In genomic region chr8:106169017-106169933, GRCm38 (mm10) we compare ENCODE assay signal across 8 mouse cellular contexts. TPM values are rescaled to one million over a fixed set of nuclear protein-coding genes. Genes with fewer than 3 reads are reported as not detected.
DNase-seq lines count a peak whose midpoint lies in the region; ATAC-seq and TF ChIP-seq lines count a peak whose summit lies in the region.

No protein-coding gene starts in this region.

- peak overlapping the region; percentile 57 for H3K27ac ChIP-seq in CH12.LX (ENCODE audit: insufficient read depth, low read depth)
- peak overlapping the region; percentile 98 for H3K27ac ChIP-seq in embryonic facial prominence, embryonic 10.5 days (replicated peaks)
- peak overlapping the region; percentile 90 for H3K27ac ChIP-seq in heart, embryonic 13.5 days (replicated peaks)

- TF ChIP-seq POLR2A in CH12.LX (IDR thresholded peaks at IDR 0.05; ENCODE audit: low read depth, low read length) = no peak

- H3K27me3 ChIP-seq in CH12.LX (replicated peaks) = no peaks in the 10 kb centered on the region
- H3K27me3 ChIP-seq in embryonic facial prominence, embryonic 10.5 days (replicated peaks; ENCODE audit: low read depth, poor library complexity, severe bottlenecking) = no peaks in the 10 kb centered on the region
- no peaks in the 10 kb centered on the region for H3K27me3 ChIP-seq in heart, embryonic 13.5 days (replicated peaks)

- DNase-seq in CH12.LX (ENCODE audit: extremely low read depth) (peak; percentile 45), NIH3T3 (ENCODE audit: low read depth) (peak; percentile 57)
- peak; percentile 67 for DNase-seq in embryonic facial prominence, embryonic 10.5 days (ENCODE audit: low spot score)
- DNase-seq in left cerebral cortex, postnatal 14 days (ENCODE audit: low spot score in 2 of 2) = peak; percentile 47 to 72
- peak; percentile 39 to 45 for DNase-seq in lung, postnatal 4 days
- DNase-seq in retina, postnatal 7 days (ENCODE audit: low read depth, low spot score) = peak; percentile 57
- DNase-seq in B cell, adult 2 months = no peak

- in situ Hi-C loops in CH12.LX (cut with MboI; ENCODE audit: low pct_ligation_motif_present, low pct_unique_long_range_greater_than_20kb, low sequenced_read_pairs) = loop anchor here (5.0 kb wide), 1 partner anchor 43 kb away; the partner anchor contains the start of genes Prmt7 and Slc7a6os

- H3K9ac ChIP-seq in CH12.LX (ENCODE audit: insufficient read depth, low read depth) = peak overlapping the region; percentile 82
- H3K9ac ChIP-seq in heart, embryonic 13.5 days = peak overlapping the region; percentile 91

- H3K79me2 ChIP-seq in CH12.LX (replicated peaks; ENCODE audit: control insufficient read depth, extremely low read depth, insufficient read depth, poor library complexity, severe bottlenecking) = peaks cover 38% of the 10 kb centered on the region

- intact Hi-C loops in left cerebral cortex, postnatal 14 days (cut with DNase I) = loop anchor here (5.0 to 10.0 kb wide), 2 partner anchors 33 to 236 kb away; no protein-coding TSS in a partner anchor

- no peak for TF ChIP-seq EP300 in CH12.LX (IDR thresholded peaks at IDR 0.05; ENCODE audit: low read length)

- WGBS in embryonic facial prominence, embryonic 10.5 days = 3% methylated on average over 54 of the region's 54 CpGs
- WGBS in heart, embryonic 13.5 days = 1% methylated on average over 53 of the region's 54 CpGs

- peak overlapping the region; percentile 99 for H3K4me2 ChIP-seq in CH12.LX (ENCODE audit: insufficient read depth, low read depth, poor library complexity, severe bottlenecking)
- H3K4me2 ChIP-seq in heart, embryonic 13.5 days = peak overlapping the region; percentile 95

- H3K4me1 ChIP-seq in CH12.LX (ENCODE audit: control insufficient read depth in 1 of 2, insufficient read depth in 2 of 2) = peaks cover 0 to 19% of the 10 kb centered on the region in 2 experiments; a peak in 1 of 4 replicates
- peaks cover 16% of the 10 kb centered on the region for H3K4me1 ChIP-seq in embryonic facial prominence, embryonic 10.5 days
- H3K4me1 ChIP-seq in heart, embryonic 13.5 days = peaks cover 26% of the 10 kb centered on the region

- no peaks in the 10 kb centered on the region for H3K9me3 ChIP-seq in CH12.LX (replicated peaks; ENCODE audit: low read length)
- no peaks in the 10 kb centered on the region for H3K9me3 ChIP-seq in embryonic facial prominence, embryonic 10.5 days
- H3K9me3 ChIP-seq in heart, embryonic 13.5 days = no peaks in the 10 kb centered on the region

- no peak for TF ChIP-seq CTCF in CH12.LX (conservative IDR thresholded peaks at IDR 0.05 in 1 of 2, IDR thresholded peaks at IDR 0.05 in 1 of 2; ENCODE audit: low read depth in 2 of 2, low read length in 2 of 2)

- H3K36me3 ChIP-seq in CH12.LX (replicated peaks in 1 of 2; ENCODE audit: control insufficient read depth in 1 of 2, insufficient read depth in 1 of 2, low read length in 1 of 2) = peaks cover 0 to 22% of the 10 kb centered on the region in 2 experiments
- peaks cover 13% of the 10 kb centered on the region for H3K36me3 ChIP-seq in embryonic facial prominence, embryonic 10.5 days (replicated peaks)
- H3K36me3 ChIP-seq in heart, embryonic 13.5 days = peaks cover 4% of the 10 kb centered on the region

- peak overlapping the region; percentile 88 to 93 (median 91) for H3K4me3 ChIP-seq in CH12.LX (replicated peaks in 1 of 3; ENCODE audit: low read depth in 2 of 3, low read length in 2 of 3, poor library complexity in 1 of 3)
- peak overlapping the region; percentile 97 for H3K4me3 ChIP-seq in embryonic facial prominence, embryonic 10.5 days
- peak overlapping the region; percentile 83 for H3K4me3 ChIP-seq in heart, embryonic 13.5 days

- dilution Hi-C loops in CH12.LX (cut with MboI; ENCODE audit: extremely low pct_ligation_motif_present, extremely low pct_unique_long_range_greater_than_20kb, low sequenced_read_pairs) = no loop called here

- ATAC-seq in heart, embryonic 13.5 days (ENCODE audit: extremely low read depth, insufficient number of reproducible peaks, low FRiP score, low TSS enrichment) = no peak

- TF ChIP-seq RAD21 in CH12.LX (IDR thresholded peaks at IDR 0.05; ENCODE audit: low read depth, low read length) = no peak

TF ChIP-seq in CH12.LX, 34 proteins besides CTCF, POLR2A, EP300 and RAD21 (continues in another document):
- TF ChIP-seq TCF12 (IDR thresholded peaks at IDR 0.05; ENCODE audit: low read depth, low read length) (no peak), MAFK (IDR thresholded peaks at IDR 0.05; ENCODE audit: insufficient replicate concordance, low read length) (no peak), E2F4 (IDR thresholded peaks at IDR 0.05; ENCODE audit: insufficient replicate concordance, low read depth, low read length) (no peak), ZC3H11A (IDR thresholded peaks at IDR 0.05; ENCODE audit: low read depth, low read length) (no peak), ZMIZ1 (IDR thresholded peaks at IDR 0.05; ENCODE audit: low read depth, low read length) (no peak), MAZ (IDR thresholded peaks at IDR 0.05; ENCODE audit: low read depth, low read length) (no peak), CHD2 (IDR thresholded peaks at IDR 0.05; ENCODE audit: low read length) (no peak), TBP (conservative IDR thresholded peaks at IDR 0.05; ENCODE audit: low read depth, low read length) (0 out of 2 replicates have a peak, but pooled peaks have one; percentile 25), JUND (conservative IDR thresholded peaks at IDR 0.05; ENCODE audit: low read depth, low read length) (no peak), SIN3A (IDR thresholded peaks at IDR 0.05; ENCODE audit: low read length) (peak; percentile 11; the same call in 1 of the 2 replicates), IRF4 (IDR thresholded peaks at IDR 0.05; ENCODE audit: low read depth, low read length) (no peak), PAX5 (IDR thresholded peaks at IDR 0.05; ENCODE audit: low read length) (no peak), SMC3 (IDR thresholded peaks at IDR 0.05; ENCODE audit: low read depth, low read length) (no peak), POLR2AphosphoS2 (IDR thresholded peaks at IDR 0.05; ENCODE audit: low read depth, low read length) (no peak), HCFC1 (IDR thresholded peaks at IDR 0.05; ENCODE audit: low read depth, low read length) (no peak), CHD1 (IDR thresholded peaks at IDR 0.05; ENCODE audit: low read depth, low read length) (peak; percentile 72; the same call in 1 of the 2 replicates), USF2 (conservative IDR thresholded peaks at IDR 0.05; ENCODE audit: low read depth, low read length) (no peak), NELFE (IDR thresholded peaks at IDR 0.05; ENCODE audit: low read depth, low read length) (no peak), MEF2A (IDR thresholded peaks at IDR 0.05; ENCODE audit: borderline replicate concordance, low read depth, low read length) (no peak), KAT2A (IDR thresholded peaks at IDR 0.05; ENCODE audit: insufficient replicate concordance, low read length) (no peak), RCOR1 (conservative IDR thresholded peaks at IDR 0.05; ENCODE audit: low read depth, low read length) (no peak), MXI1 (IDR thresholded peaks at IDR 0.05; ENCODE audit: low read depth, low read length) (peak; percentile 63; the same call in 1 of the 2 replicates), BHLHE40 (IDR thresholded peaks at IDR 0.05; ENCODE audit: low read depth, low read length) (no peak), ELF1 (IDR thresholded peaks at IDR 0.05; ENCODE audit: low read depth, low read length) (no peak), JUN (IDR thresholded peaks at IDR 0.05; ENCODE audit: insufficient read depth, low read depth, low read length) (no peak)

RNA-seq across cellular contexts. Expression of gene Slc7a6, which starts 0.6 kb away (rescaled TPM):
- total RNA-seq in CH12.LX (2012; rRNA removed) (24.2 and 27.8 TPM in 2 replicates), CH12.LX (2014; rRNA removed) (29.5 and 32.6 TPM in 2 replicates)
- 61.8 and 67.1 TPM in 2 replicates for polyA plus RNA-seq in CH12.LX (2012; ENCODE audit: insufficient read length, low read depth)
- 71.6 and 84.5 TPM in 2 replicates for polyA plus RNA-seq in embryonic facial prominence, embryonic 10.5 days (2016; fragmentation: Nextera tagmentation; extraction: Ambion mirVana)
- polyA plus RNA-seq in heart, embryonic 13.5 days (2015; fragmentation: Nextera tagmentation; extraction: Ambion mirVana) = 31.9 and 37.6 TPM in 2 replicates
- 10 to 100 TPM; 26.8 to 29.9 TPM for total RNA-seq in left cerebral cortex, postnatal 14 days (2021)

RNA-seq across cellular contexts. Expression of gene Pla2g15, which starts 19.1 kb away (rescaled TPM):
- total RNA-seq in CH12.LX (2012; rRNA removed) = 6.3 and 7.0 TPM in 2 replicates
- 6.3 and 6.9 TPM in 2 replicates for total RNA-seq in CH12.LX (2014; rRNA removed)
- 7.0 and 8.0 TPM in 2 replicates for polyA plus RNA-seq in CH12.LX (2012; ENCODE audit: insufficient read length, low read depth)
- 12.8 and 13.8 TPM in 2 replicates for polyA plus RNA-seq in embryonic facial prominence, embryonic 10.5 days (2016; fragmentation: Nextera tagmentation; extraction: Ambion mirVana)
- polyA plus RNA-seq in heart, embryonic 13.5 days (2015; fragmentation: Nextera tagmentation; extraction: Ambion mirVana) = 8.4 and 9.5 TPM in 2 replicates
- 10 to 100 TPM; 23.0 to 25.3 TPM for total RNA-seq in left cerebral cortex, postnatal 14 days (2021)

RNA-seq across cellular contexts. Expression of gene Esrp2, which starts 32.5 kb away (rescaled TPM):
- 0.21 and 0.30 TPM in 2 replicates for total RNA-seq in CH12.LX (2012; rRNA removed)
- not detected in 2 replicates for total RNA-seq in CH12.LX (2014; rRNA removed)
- 0.24 and 0.37 TPM in 2 replicates for polyA plus RNA-seq in CH12.LX (2012; ENCODE audit: insufficient read length, low read depth)
- polyA plus RNA-seq in embryonic facial prominence, embryonic 10.5 days (2016; fragmentation: Nextera tagmentation; extraction: Ambion mirVana) = 7.5 and 10.5 TPM in 2 replicates
- polyA plus RNA-seq in heart, embryonic 13.5 days (2015; fragmentation: Nextera tagmentation; extraction: Ambion mirVana) = 1.7 and 2.4 TPM in 2 replicates
- total RNA-seq in left cerebral cortex, postnatal 14 days (2021) = under 1 TPM in 1 of 2 experiments, not detected in 1; 0.79 TPM

RNA-seq across cellular contexts. Expression of gene Slc7a6os, which starts 41.5 kb away (rescaled TPM):
- total RNA-seq in CH12.LX (2012; rRNA removed) (38.7 and 44.1 TPM in 2 replicates), CH12.LX (2014; rRNA removed) (65.1 and 79.5 TPM in 2 replicates)
- polyA plus RNA-seq in CH12.LX (2012; ENCODE audit: insufficient read length, low read depth) = 60.0 and 62.5 TPM in 2 replicates
- polyA plus RNA-seq in embryonic facial prominence, embryonic 10.5 days (2016; fragmentation: Nextera tagmentation; extraction: Ambion mirVana) = 37.5 and 39.7 TPM in 2 replicates
- 20.2 and 22.7 TPM in 2 replicates for polyA plus RNA-seq in heart, embryonic 13.5 days (2015; fragmentation: Nextera tagmentation; extraction: Ambion mirVana)
- total RNA-seq in left cerebral cortex, postnatal 14 days (2021) = 10 to 100 TPM; 26.8 to 28.3 TPM

RNA-seq across cellular contexts. Expression of gene Prmt7, which starts 41.5 kb away (rescaled TPM):
- 83.7 and 87.3 TPM in 2 replicates for total RNA-seq in CH12.LX (2012; rRNA removed)
- 69.5 and 73.9 TPM in 2 replicates for total RNA-seq in CH12.LX (2014; rRNA removed)
- 48.4 and 56.5 TPM in 2 replicates for polyA plus RNA-seq in CH12.LX (2012; ENCODE audit: insufficient read length, low read depth)
- polyA plus RNA-seq in embryonic facial prominence, embryonic 10.5 days (2016; fragmentation: Nextera tagmentation; extraction: Ambion mirVana) = 75.8 and 80.6 TPM in 2 replicates
- 35.7 and 36.6 TPM in 2 replicates for polyA plus RNA-seq in heart, embryonic 13.5 days (2015; fragmentation: Nextera tagmentation; extraction: Ambion mirVana)
- 10 to 100 TPM; 37.1 to 37.8 TPM for total RNA-seq in left cerebral cortex, postnatal 14 days (2021)

Comparison
In these comparisons a context has a peak if more than half of its experiments do, and no peak if none do; other contexts are left out.
1. DNase-seq: peak in CH12.LX (single experiment), NIH3T3 (single experiment), embryonic facial prominence, embryonic 10.5 days (single experiment), left cerebral cortex, postnatal 14 days (2 of 2), lung, postnatal 4 days (2 of 2) and retina, postnatal 7 days (single experiment); none in B cell, adult 2 months (0 of 2).
2. Peak in every context shown above with its lines, with median percentiles within 50 percentile points of each other: H3K27ac ChIP-seq and H3K4me3 ChIP-seq.